Mouse (Mus musculus) thymus, postnatal 4 days (tissue): ENCODE data around the gene Ehmt1.

Experiments used
- DNase-seq: peaks from one replicate; pipeline ENCODE4 v3.0.0; 2021

Ehmt1 gene

DNA sequence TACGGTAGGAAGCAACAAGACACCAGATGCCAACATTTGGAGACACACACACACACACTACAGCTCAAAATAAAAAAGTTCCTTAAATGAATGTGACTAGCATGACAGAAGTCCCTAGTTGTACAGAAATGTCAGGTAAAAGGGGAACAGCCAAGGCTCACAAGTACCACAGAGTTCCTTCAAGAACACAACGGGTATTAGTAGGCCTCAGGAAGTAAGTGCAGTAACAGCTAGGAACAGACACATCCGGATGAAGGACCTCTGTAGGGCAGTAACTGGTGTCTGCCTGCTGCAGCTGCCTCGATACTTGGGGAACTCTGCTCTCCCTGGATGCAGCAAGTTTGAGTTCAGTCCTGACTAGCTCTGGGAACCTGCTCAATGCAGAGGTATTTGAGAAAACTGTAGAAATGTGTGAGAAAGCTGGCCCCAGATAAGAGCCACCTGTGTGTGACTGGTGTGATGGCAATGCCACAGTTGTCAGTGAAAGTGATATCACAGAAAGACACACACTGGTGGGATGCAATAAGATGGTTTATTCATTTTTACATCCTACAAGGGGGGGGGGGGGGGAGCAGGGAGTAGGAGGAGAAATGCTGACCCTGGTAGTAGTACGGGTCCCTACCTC lies 122.5 kb downstream of the Ehmt1 start:
- no peak for DNase-seq

DNA sequence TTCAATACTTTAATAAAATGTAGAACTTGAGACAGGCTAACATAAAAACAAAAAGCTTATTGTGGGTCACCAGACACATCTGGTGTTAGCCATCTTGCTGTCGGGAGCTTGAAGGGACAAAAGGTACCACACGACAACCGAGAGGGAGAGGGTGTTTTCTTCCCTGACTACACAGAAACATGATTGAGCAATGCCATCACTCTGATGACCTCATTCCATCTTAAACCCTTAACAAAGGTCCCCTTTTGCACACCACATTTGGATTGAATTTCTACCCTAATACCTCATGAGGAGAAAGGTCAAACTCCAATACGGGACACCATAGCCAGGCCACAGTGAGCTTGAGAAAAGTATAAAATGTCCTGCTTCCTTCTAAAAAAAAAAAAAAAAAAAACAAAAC lies 132.2 kb downstream of the Ehmt1 start:
- no peak for DNase-seq

- no peak for DNase-seq
Observed at GRCm38 (mm10) chr2:24781253-24781652, 138.2 kb downstream of the Ehmt1 start.

- no peak for DNase-seq
Observed at GRCm38 (mm10) chr2:24776831-24777230, 142.6 kb downstream of the Ehmt1 start.

DNA sequence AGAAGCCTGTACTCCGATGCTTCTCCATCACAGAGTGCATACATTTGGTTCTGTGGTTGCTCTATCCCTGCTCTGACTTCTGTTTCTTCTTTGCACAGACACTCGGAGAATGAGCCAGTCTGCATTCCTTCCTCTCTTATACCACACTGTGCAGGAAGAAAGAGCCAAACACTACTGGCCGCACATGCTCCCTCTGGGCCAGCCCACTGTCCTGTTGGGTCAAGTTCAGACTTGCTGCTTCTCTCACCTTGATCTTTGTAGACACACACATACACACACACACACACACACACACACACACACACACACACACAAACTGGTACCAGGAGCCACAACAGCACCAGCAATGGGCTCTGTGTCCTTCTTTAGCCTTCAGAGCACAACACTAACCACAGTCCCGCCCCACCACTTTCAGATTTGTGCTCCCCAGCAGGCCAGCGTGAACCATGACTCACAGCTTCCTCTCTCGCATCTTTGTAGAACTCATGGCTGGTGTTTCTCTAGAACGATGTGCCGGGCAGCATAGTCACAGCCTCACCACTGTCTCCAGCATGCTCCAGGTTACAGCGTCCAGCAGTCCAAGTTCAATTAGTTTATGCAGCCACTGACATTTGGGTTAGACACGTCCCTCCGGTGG lies 143.3 kb downstream of the Ehmt1 start:
- DNase-seq: no peak

DNA sequence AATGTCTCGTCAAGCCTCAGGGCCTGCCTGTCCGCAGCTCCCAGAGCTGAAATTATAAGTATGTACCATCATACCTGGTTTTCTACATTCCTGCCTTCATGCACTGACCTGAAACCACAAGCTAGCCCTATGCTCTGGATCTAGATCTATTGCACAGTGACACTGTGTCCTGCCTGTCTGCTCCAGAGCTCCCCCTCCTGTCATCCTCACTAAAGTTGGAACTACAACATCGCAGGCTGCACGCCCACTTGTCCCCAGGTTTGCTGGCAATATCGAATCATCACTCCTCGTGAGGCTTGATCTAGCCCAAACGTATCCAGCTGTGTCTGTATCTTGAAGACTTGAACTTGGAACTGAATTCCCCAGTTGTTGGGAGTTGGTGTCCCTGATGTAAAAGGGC lies 144.6 kb downstream of the Ehmt1 start:
- DNase-seq: peak; percentile 41

- no peak for DNase-seq
Observed at GRCm38 (mm10) chr2:24770861-24771260, 148.6 kb downstream of the Ehmt1 start.

GRCm38 (mm10) chr2:24763115-24763557 lies 156.3 kb downstream of the Ehmt1 start, which contains the start of gene Cacna1b:
Gene Cacna1b (minus strand): TSS chr2:24763152.
- DNase-seq: peak; percentile 83

- DNase-seq: peak; percentile 51
Observed at GRCm38 (mm10) chr2:24762446-24762960, 156.9 kb downstream of the Ehmt1 start.

DNA sequence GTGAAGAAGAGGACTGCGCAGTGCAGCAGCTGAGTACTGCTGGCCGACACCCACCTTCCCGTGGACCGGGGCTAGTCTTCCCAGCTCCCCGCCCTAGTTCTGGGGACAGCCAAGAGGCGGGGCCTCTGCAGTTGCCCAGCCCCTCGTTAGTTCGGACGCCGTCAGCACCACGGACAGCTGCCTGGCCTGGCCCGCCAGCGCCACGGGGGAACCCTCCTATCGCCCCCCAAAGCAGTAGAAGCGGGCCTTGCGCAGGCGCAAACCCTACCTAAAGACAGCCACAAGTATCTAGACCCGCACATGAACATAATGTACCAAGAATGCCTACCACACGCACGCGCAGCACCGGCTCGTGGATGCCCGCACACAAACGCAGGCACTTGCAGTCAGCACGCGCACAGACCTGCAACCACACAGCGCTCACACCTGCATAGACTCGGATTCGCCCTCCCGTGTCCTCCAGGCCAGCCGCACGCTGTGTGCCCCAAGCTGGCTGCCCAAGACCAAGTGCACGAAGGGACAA lies 157.4 kb downstream of the Ehmt1 start:
- peak; percentile 87 for DNase-seq

- DNase-seq: peak; percentile 90
Observed at GRCm38 (mm10) chr2:24755276-24755675, 164.1 kb downstream of the Ehmt1 start.

DNA sequence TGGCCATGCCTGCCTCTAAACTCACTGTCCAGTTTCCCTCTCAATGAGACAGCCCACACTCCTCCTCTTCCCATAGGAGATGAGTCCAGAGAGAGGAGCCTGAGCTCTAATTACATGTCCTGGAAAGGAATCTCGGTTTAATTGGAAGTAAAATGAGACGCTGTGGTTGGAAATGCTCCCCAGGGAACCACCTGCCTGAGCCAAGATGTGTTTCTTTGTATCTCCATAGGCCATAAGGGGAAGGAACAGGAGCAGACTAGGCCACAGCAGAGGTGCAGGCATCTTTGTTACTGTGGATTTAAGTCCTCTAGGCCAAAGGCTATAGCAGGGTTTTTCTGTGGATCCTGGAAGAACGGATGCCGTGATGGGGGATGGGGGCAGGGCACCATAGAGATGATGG lies 166.8 kb downstream of the Ehmt1 start:
- DNase-seq: no peak

GRCm38 (mm10) chr2:24750051-24750450 lies 169.4 kb downstream of the Ehmt1 start:
- peak; percentile 32 for DNase-seq

DNA sequence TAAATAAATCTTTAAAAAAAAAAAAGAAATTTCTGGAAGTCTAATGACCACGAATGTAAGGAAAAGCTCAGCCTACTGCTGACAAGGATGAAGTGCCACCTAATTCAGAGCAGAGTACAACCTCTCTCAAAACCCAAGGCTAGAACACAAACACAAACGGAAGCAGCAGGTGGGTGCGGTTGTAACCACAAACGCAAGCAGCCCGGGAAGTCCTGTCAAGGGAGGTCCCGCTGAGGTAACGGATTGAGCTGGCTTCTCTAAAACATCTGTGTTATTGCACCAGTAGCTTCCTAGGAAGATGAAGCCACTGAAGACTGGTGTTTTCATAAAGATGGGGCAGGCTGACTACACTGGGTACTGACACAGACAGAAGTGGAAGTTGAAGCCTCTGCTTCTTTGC lies 171.5 kb downstream of the Ehmt1 start:
- DNase-seq: peak; percentile 70
